Mouse (Mus musculus) MEL (cell line): Measurements from ENCODE around the gene Vav3.

Experiments
- E2F4 ChIP-seq: IDR thresholded peaks from 2 replicates; pipeline ENCODE4 v1.6.1; 2011; ENCODE audit warnings: low read depth, low read length, improper control_type of control experiment, borderline replicate concordance
- GABPA ChIP-seq: IDR thresholded peaks from 2 replicates; pipeline ENCODE4 v1.6.1; 2012; ENCODE audit warnings: low read depth, mild to moderate bottlenecking, inconsistent platforms, low read length, improper control_type of control experiment, moderate library complexity
- HCFC1 ChIP-seq: IDR thresholded peaks from 2 replicates; pipeline ENCODE4 v1.6.1; 2012; ENCODE audit warnings: low read depth, mild to moderate bottlenecking, inconsistent platforms, low read length, improper control_type of control experiment, moderate library complexity
- MAZ ChIP-seq: IDR thresholded peaks from 2 replicates; pipeline ENCODE4 v1.6.1; 2012; ENCODE audit warnings: low read depth, mild to moderate bottlenecking, inconsistent platforms, low read length, improper control_type of control experiment
- POLR2A ChIP-seq, 2 experiments: IDR thresholded peaks; 2 replicates each; pipeline ENCODE4 v1.6.1; 2011 to 2012; ENCODE audit warnings: low read length in 2 of 2, mild to moderate bottlenecking in 2 of 2, control low read depth in 1 of 2, improper control_type of control experiment in 1 of 2, low read depth in 1 of 2, moderate library complexity in 1 of 2; ENCODE audit not compliant: control insufficient read depth in 1 of 2, insufficient read depth in 1 of 2, poor library complexity in 1 of 2
- USF1 ChIP-seq: IDR thresholded peaks from 2 replicates; pipeline ENCODE4 v1.6.1; 2014; ENCODE audit warnings: low read depth, mild to moderate bottlenecking, inconsistent platforms, low read length, improper control_type of control experiment, moderate library complexity

GRCm38 (mm10) chr3:109732327-109733182 is 392.1 kb downstream of the Vav3 start:
- TF ChIP-seq GABPA (no peak), HCFC1 (no peak), MAZ (no peak), POLR2A (IDR thresholded peaks at IDR 0.05; ENCODE audit: control insufficient read depth in 1 of 2, insufficient read depth in 1 of 2, low read depth in 1 of 2, low read length in 2 of 2, poor library complexity in 1 of 2) (no peak), E2F4 (no peak), USF1 (no peak)
